In the genomic region with DNA sequence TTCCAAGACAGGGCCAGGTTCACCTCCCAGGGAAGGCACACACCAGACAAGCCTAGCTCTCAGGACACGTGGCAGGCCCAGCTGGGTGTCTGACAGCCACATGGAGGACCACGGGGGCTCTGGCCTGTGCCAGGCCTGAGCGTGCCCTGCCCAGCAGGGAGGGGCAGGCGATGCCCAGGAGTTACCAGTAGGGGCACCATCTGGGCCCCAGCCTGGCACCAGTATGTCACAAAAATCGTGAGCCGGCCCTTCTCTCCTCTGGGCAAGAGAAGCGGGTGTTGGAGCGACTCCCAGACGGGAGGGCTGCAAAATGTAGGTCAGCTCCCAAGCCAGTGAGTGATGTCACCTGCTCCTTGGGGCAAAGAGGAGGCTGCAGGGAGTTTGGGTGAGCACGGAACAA, we compare ENCODE assay signal across 8 mouse cellular contexts. TPM values are rescaled to one million over a fixed set of nuclear protein-coding genes. Genes with fewer than 3 reads are reported as not detected.
DNase-seq lines count a peak whose midpoint lies in the region; ATAC-seq lines count a peak whose summit lies in the region.

No protein-coding gene starts in this region.

- H3K9ac ChIP-seq in forebrain, embryonic 15.5 days (replicated peaks): no peak overlapping the region

- no peak overlapping the region; the same call in 1 of the 2 replicates for H3K27ac ChIP-seq in forebrain, embryonic 15.5 days (replicated peaks)
- H3K27ac ChIP-seq in forebrain, embryonic 10.5 days: no peak overlapping the region

- no peak overlapping the region for H3K4me2 ChIP-seq in forebrain, embryonic 15.5 days (replicated peaks)

- ATAC-seq in forebrain, embryonic 15.5 days (replicated peaks): peak; percentile 46; the same call in 1 of the 2 replicates
- no peak for ATAC-seq in megakaryocyte progenitor cell, adult 5-6 weeks (replicated peaks; ENCODE audit: poor library complexity)

- H3K4me1 ChIP-seq in forebrain, embryonic 15.5 days: peaks cover 10% of the 10 kb centered on the region; the same call in 1 of the 2 replicates
- H3K4me1 ChIP-seq in forebrain, embryonic 10.5 days: peaks cover 18% of the 10 kb centered on the region

- H3K4me3 ChIP-seq in forebrain, embryonic 15.5 days: no peak overlapping the region
- H3K4me3 ChIP-seq in forebrain, embryonic 10.5 days: no peak overlapping the region

- WGBS in forebrain, embryonic 15.5 days: 56% methylated on average over 10 of the region's 10 CpGs
- 77% methylated on average over 10 of the region's 10 CpGs for WGBS in forebrain, embryonic 10.5 days

- H3K27me3 ChIP-seq in forebrain, embryonic 15.5 days: no peaks in the 10 kb centered on the region
- no peaks in the 10 kb centered on the region for H3K27me3 ChIP-seq in forebrain, embryonic 10.5 days (ENCODE audit: poor library complexity, severe bottlenecking)

- H3K9me3 ChIP-seq in forebrain, embryonic 15.5 days: no peaks in the 10 kb centered on the region
- H3K9me3 ChIP-seq in forebrain, embryonic 10.5 days: no peaks in the 10 kb centered on the region

- no peak for DNase-seq in forebrain, embryonic 10.5 days (ENCODE audit: extremely low spot score, low spot score)
- DNase-seq in brain, adult 2 months (ENCODE audit: low read depth, low spot score): peak; percentile 98
- peak; percentile 34 to 48 for DNase-seq in frontal cortex, postnatal 25 days (ENCODE audit: low spot score in 2 of 2)
- DNase-seq in heart, postnatal 4 days: peak; percentile 84
- DNase-seq in lung, postnatal 10 days: peak; percentile 83
- DNase-seq in yolk sac, embryonic 10.5 days (ENCODE audit: low spot score): no peak

- H3K36me3 ChIP-seq in forebrain, embryonic 15.5 days: no peaks in the 10 kb centered on the region
- no peaks in the 10 kb centered on the region for H3K36me3 ChIP-seq in forebrain, embryonic 10.5 days (replicated peaks)

RNA-seq across cellular contexts. Expression of gene Ntng2, which starts 34.9 kb away (rescaled TPM):
- polyA plus RNA-seq in forebrain, embryonic 15.5 days (2015; fragmentation: Nextera tagmentation; extraction: Ambion mirVana): 11.7 and 13.5 TPM in 2 replicates
- polyA plus RNA-seq in forebrain, embryonic 10.5 days (2016; fragmentation: Nextera tagmentation; extraction: Ambion mirVana): 0.86 and 1.3 TPM in 2 replicates
- 1 to 10 TPM; 1.7 to 1.8 TPM for total RNA-seq in heart, postnatal 4 days (2021)
- 9.4 and 9.9 TPM in 2 replicates for total RNA-seq in megakaryocyte progenitor cell, adult 5-6 weeks (2015)
- total RNA-seq in megakaryocyte progenitor cell, adult 5-6 weeks (2017): 1.5 and 1.8 TPM in 2 replicates

Comparison
In these comparisons a context has a peak if more than half of its experiments do, and no peak if none do; other contexts are left out.
1. DNase-seq: peak in brain, adult 2 months (single experiment), frontal cortex, postnatal 25 days (2 of 2), heart, postnatal 4 days (single experiment) and lung, postnatal 10 days (single experiment); none in forebrain, embryonic 10.5 days (single experiment) and yolk sac, embryonic 10.5 days (single experiment).